Mouse (Mus musculus) myocyte (in vitro differentiated cells): ENCODE results near the gene Rasgrp4.

Experiments used
- CEBPB ChIP-seq: IDR thresholded peaks from 2 replicates; pipeline ENCODE4 v1.6.1; 2011; ENCODE audit warnings: mild to moderate bottlenecking, moderate library complexity; ENCODE audit not compliant: poor library complexity, insufficient read depth, severe bottlenecking
- MAX ChIP-seq: IDR thresholded peaks from one replicate; pipeline ENCODE4 v1.6.1; 2011; ENCODE audit warnings: low read depth, mild to moderate bottlenecking, control low read depth
- MYOG ChIP-seq, 3 experiments: IDR thresholded peaks; one replicate each; pipeline ENCODE4 v1.6.1; 2011; ENCODE audit warnings: control low read depth in 2 of 3, low read depth in 2 of 3, mild to moderate bottlenecking in 2 of 3; ENCODE audit not compliant: insufficient read length in 2 of 3, control insufficient read depth in 1 of 3, insufficient read depth in 1 of 3
- POLR2A ChIP-seq: IDR thresholded peaks from one replicate; pipeline ENCODE4 v1.6.1; 2011; ENCODE audit warnings: low read depth, mild to moderate bottlenecking, control low read depth, moderate library complexity; ENCODE audit not compliant: insufficient read length
- POLR2AphosphoS2 ChIP-seq: IDR thresholded peaks from one replicate; pipeline ENCODE4 v1.6.1; 2011; ENCODE audit warnings: low read depth, control low read depth; ENCODE audit not compliant: insufficient read length
- REST ChIP-seq: IDR thresholded peaks from one replicate; pipeline ENCODE4 v1.6.1; 2011; ENCODE audit warnings: mild to moderate bottlenecking, control low read depth, moderate library complexity; ENCODE audit not compliant: insufficient read depth, insufficient read length

DNA sequence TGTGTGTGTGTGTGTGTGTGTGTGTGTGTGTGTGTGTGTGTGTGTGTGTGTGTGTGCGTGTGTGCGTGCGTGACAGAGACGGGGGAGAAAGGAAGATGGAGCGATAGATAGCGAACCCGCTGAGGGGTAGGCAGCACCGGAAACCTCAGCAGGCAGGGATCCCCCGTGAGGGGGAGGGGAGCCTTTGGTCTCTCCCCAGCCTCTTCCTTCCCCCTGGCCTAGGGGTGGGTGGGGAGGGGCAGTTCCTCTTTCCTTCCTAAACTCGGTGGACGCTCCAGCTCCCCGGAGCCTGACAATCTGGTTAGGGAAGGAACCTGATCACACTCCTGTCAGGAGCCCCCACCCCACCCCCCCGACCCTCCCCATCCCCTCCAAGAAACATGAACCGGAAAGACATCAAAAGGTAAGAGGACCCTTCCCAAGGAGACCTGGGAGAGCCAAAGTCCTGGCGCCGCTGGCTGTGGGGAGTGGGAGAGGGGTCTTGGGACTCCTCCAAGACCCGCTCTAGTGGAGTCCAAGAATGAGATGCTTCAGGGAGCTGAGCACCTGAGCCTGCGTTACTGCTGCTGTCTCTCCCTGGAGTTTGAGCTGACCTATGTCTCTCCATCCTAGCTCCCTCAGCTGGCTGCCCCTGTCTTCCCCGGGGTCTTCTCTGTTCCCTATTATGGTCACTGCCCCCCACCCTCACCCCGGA, at the start of gene Rasgrp4:
- TF ChIP-seq MYOG (IDR thresholded peaks at IDR 0.05; ENCODE audit: control insufficient read depth in 1 of 3, insufficient read depth in 1 of 3, insufficient read length in 2 of 3, low read depth in 2 of 3) (no peak), CEBPB (no peak), MAX (no peak), POLR2AphosphoS2 (no peak), POLR2A (no peak), REST (no peak)
